Mouse (Mus musculus) embryonic facial prominence, embryonic 15.5 days (tissue): Measurements from ENCODE around the gene Selp. TPM values are rescaled to one million over a fixed set of nuclear protein-coding genes. Genes with fewer than 3 reads are reported as not detected.

ENCODE experiments used
- ATAC-seq: fragments of 200-750 bp; cut with Nextera tagmentation; 2 replicates; pipeline ENCODE4 v1.8.0; 2017; ENCODE audit warnings: low read depth, moderate TSS enrichment; ENCODE audit not compliant: insufficient number of reproducible peaks, low FRiP score, low TSS enrichment
- H3K27ac ChIP-seq: fragments of 300-500 bp; sonication (generic); replicated peaks from 2 replicates; pipeline ENCODE4 v1.5.1; 2015; ENCODE audit warnings: mild to moderate bottlenecking, inconsistent platforms
- H3K27me3 ChIP-seq: fragments of 300-500 bp; sonication (generic); 2 replicates; pipeline ENCODE4 v1.6.1; 2015; ENCODE audit warnings: inconsistent platforms
- H3K36me3 ChIP-seq: fragments of 300-500 bp; sonication (generic); 2 replicates; pipeline ENCODE4 v1.6.1; 2015; ENCODE audit warnings: mild to moderate bottlenecking, inconsistent platforms
- H3K4me1 ChIP-seq: fragments of 300-500 bp; sonication (generic); 2 replicates; pipeline ENCODE4 v1.6.1; 2015; ENCODE audit warnings: inconsistent platforms
- H3K4me2 ChIP-seq: fragments of 300-500 bp; sonication (generic); replicated peaks from 2 replicates; pipeline ENCODE4 v1.6.1; 2015; ENCODE audit warnings: mild to moderate bottlenecking, inconsistent platforms
- H3K4me3 ChIP-seq: fragments of 300-500 bp; sonication (generic); replicated peaks from 2 replicates; pipeline ENCODE4 v1.5.1; 2015; ENCODE audit warnings: mild to moderate bottlenecking, inconsistent platforms
- H3K9ac ChIP-seq: fragments of 300-500 bp; sonication (generic); 2 replicates; pipeline ENCODE4 v1.6.1; 2015; ENCODE audit warnings: inconsistent platforms
- H3K9me3 ChIP-seq: fragments of 300-500 bp; sonication (generic); replicated peaks from 2 replicates; pipeline ENCODE4 v1.6.1; 2016; ENCODE audit warnings: inconsistent platforms
- WGBS: fragments of 180-500 bp; shearing (Covaris S2); methylation state at CpG from one replicate; pipeline ENCODE4 v1.1.7; 2015; 5-methylcytosine and 5-hydroxymethylcytosine counted together
- polyA plus RNA-seq: library from polyadenylated mRNA; unstranded; fragments of >200 nt; fragmentation: Nextera tagmentation; extraction: Ambion mirVana; gene quantifications from 2 replicates; pipeline ENCODE4 v1.2.1, GENCODE M21; 2015

The Selp gene
- polyA plus RNA-seq, 1 experiment from 2014 or later, result 0.20 TPM

- WGBS, result 32% methylated on average over 16 of the region's 16 CpGs
- Histone ChIP-seq H3K4me1 (0 out of 2 replicates have a peak, but pooled peaks cover 4% of the 10 kb centered on the region), H3K9me3 (no peaks in the 10 kb centered on the region), H3K27ac (no peak overlapping the region), H3K36me3 (no peaks in the 10 kb centered on the region), H3K4me3 (peak overlapping the region; percentile 36), H3K9ac (no peak overlapping the region), H3K27me3 (no peaks in the 10 kb centered on the region), H3K4me2 (peak overlapping the region; percentile 46)
- no peak for ATAC-seq
Observed at GRCm38 (mm10) chr1:164184142-164184870, 69.2 kb downstream of the Selp start.

- Histone ChIP-seq H3K27me3 (no peaks in the 10 kb centered on the region), H3K27ac (no peak overlapping the region), H3K36me3 (no peaks in the 10 kb centered on the region), H3K9me3 (no peaks in the 10 kb centered on the region), H3K4me1 (0 out of 2 replicates have a peak, but pooled peaks cover 4% of the 10 kb centered on the region), H3K4me2 (no peak overlapping the region), H3K9ac (no peak overlapping the region), H3K4me3 (no peak overlapping the region)
- WGBS, result 36% methylated on average over 8 of the region's 8 CpGs
- no peak for ATAC-seq
Observed at GRCm38 (mm10) chr1:164184871-164185223, 69.8 kb downstream of the Selp start.

- WGBS, result 68% methylated on average over 4 of the region's 4 CpGs
- Histone ChIP-seq H3K36me3 (no peaks in the 10 kb centered on the region), H3K4me3 (no peak overlapping the region), H3K9ac (no peak overlapping the region), H3K9me3 (no peaks in the 10 kb centered on the region), H3K4me1 (0 out of 2 replicates have a peak, but pooled peaks cover 4% of the 10 kb centered on the region), H3K27ac (no peak overlapping the region), H3K27me3 (no peaks in the 10 kb centered on the region), H3K4me2 (no peak overlapping the region)
- no peak for ATAC-seq
Observed at GRCm38 (mm10) chr1:164185316-164185715, 70.3 kb downstream of the Selp start.

DNA sequence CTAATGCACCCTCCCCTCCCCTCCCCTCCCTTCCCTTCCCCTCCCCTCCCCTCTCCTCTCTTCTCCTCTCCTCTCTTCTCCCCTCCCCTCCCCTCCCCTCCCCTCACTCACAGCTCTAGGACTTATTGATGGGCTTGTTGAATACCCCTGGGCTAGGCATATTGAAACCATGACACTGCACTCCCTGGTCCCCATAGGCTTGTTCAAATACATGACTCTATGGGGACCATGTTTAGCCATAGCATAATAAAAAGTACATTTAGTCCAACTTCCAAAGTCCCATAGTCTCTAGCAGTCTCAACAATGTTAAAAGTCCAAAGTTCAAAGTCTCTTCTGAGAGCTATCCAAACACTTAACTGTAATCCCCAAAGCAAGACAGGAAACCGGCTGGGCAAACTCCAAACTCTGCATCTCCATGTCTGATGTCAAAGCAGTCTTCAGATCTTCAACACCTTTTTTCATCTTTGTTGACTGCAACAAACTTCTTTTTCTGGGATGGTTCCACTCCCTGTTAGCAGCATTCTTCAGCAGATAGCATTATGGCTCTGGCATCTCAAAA, 72.0 kb downstream of the Selp start:
- no peaks in the 10 kb centered on the region for H3K9me3 ChIP-seq
- no peak overlapping the region for H3K9ac ChIP-seq
- no peaks in the 10 kb centered on the region for H3K36me3 ChIP-seq
- H3K4me3 ChIP-seq, result no peak overlapping the region
- ATAC-seq, result no peak
- WGBS, result 84% methylated on average over 1 of the region's 1 CpGs
- no peak overlapping the region for H3K27ac ChIP-seq
- H3K4me1 ChIP-seq, result 0 out of 2 replicates have a peak, but pooled peaks cover 4% of the 10 kb centered on the region
- H3K27me3 ChIP-seq, result no peaks in the 10 kb centered on the region
- H3K4me2 ChIP-seq, result no peak overlapping the region

DNA sequence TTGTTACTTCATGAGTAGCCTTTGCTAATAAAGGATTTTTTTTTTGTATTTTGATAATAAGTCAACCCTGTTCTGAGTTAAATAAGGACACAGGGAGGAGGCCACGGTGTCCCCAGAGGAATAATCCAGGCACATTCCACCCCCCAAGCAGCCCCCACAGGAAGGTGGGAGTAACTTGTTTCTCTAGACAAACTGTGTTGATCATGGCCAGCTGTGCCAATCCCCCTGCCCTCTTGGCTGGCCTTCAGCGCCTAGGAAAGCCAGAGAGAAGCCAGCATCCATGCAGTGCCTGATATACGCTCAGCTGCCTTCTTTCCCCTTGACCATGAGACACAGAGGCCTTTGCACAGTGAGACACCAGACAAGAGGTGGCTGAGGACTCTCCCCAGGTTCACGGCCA, 84.5 kb downstream of the Selp start:
- H3K27me3 ChIP-seq, result no peaks in the 10 kb centered on the region
- no peak overlapping the region for H3K27ac ChIP-seq
- no peak for ATAC-seq
- H3K9me3 ChIP-seq, result no peaks in the 10 kb centered on the region
- H3K9ac ChIP-seq, result no peak overlapping the region
- H3K4me3 ChIP-seq, result no peak overlapping the region
- H3K4me2 ChIP-seq, result no peak overlapping the region
- no peaks in the 10 kb centered on the region for H3K36me3 ChIP-seq
- 89% methylated on average over 4 of the region's 4 CpGs for WGBS
- H3K4me1 ChIP-seq, result no peaks in the 10 kb centered on the region

Other genes with a start within 250 kb of the Selp start
- 18.1 and 18.3 TPM in 2 replicates for gene Scyl3, start 186.2 kb upstream of the Selp start, polyA plus RNA-seq
- gene BC055324, start 120.5 kb upstream of the Selp start, polyA plus RNA-seq, result 15.5 and 17.0 TPM in 2 replicates
- gene Mettl18, start 120.4 kb upstream of the Selp start, polyA plus RNA-seq, result 8.5 and 9.3 TPM in 2 replicates
- 0.17 and 0.45 TPM in 2 replicates for gene Sele, start 67.0 kb upstream of the Selp start, polyA plus RNA-seq
- gene Sell, start 53.3 kb upstream of the Selp start, polyA plus RNA-seq, result 1.1 and 1.4 TPM in 2 replicates
- 0.11 and 0.26 TPM in 2 replicates for gene F5, start 36.6 kb downstream of the Selp start, polyA plus RNA-seq
- 9.0 and 11.1 TPM in 2 replicates for gene Slc19a2, start 133.8 kb downstream of the Selp start, polyA plus RNA-seq
- gene Ccdc181, start 160.3 kb downstream of the Selp start, polyA plus RNA-seq, result 12.2 and 16.7 TPM in 2 replicates
- 39.7 and 43.7 TPM in 2 replicates for gene Nme7, start 188.9 kb downstream of the Selp start, polyA plus RNA-seq
- 41.0 and 41.9 TPM in 2 replicates for gene Blzf1, start 192.2 kb downstream of the Selp start, polyA plus RNA-seq